Mouse (Mus musculus): ENCODE results near the gene Epha10. TPM values are rescaled to one million over a fixed set of nuclear protein-coding genes. Genes with fewer than 3 reads are reported as not detected.

The Epha10 gene
- total and polyA plus RNA-seq, 2 experiments = not detected

GRCm38 (mm10) chr4:124888702-124889101 lies 8.0 kb downstream of the Epha10 start:
- Histone ChIP-seq H3K9ac (ENCODE audit: low read depth, low read length) (no peak overlapping the region), H3K4me1 (ENCODE audit: control insufficient read depth, insufficient read depth, low read length) (no peaks in the 10 kb centered on the region), H3K36me3 (ENCODE audit: control insufficient read depth, insufficient read depth, low read length) (no peaks in the 10 kb centered on the region), H3K27me3 (ENCODE audit: control insufficient read depth, insufficient read depth, low read length) (peaks cover 5% of the 10 kb centered on the region), H3K4me3 (ENCODE audit: insufficient read depth, low read depth, low read length) (no peak overlapping the region), H3K79me2 (ENCODE audit: control insufficient read depth, insufficient read depth, low read length) (no peaks in the 10 kb centered on the region), H3K27ac (replicated peaks; ENCODE audit: insufficient read depth, low read depth, low read length) (no peak overlapping the region)
- WGBS = 72% methylated on average over 7 of the region's 7 CpGs
- no peak for DNase-seq (ENCODE audit: extremely low read depth, low read depth, low spot score)
- TF ChIP-seq POLR2A (IDR thresholded peaks at IDR 0.05; ENCODE audit: extremely low read depth, insufficient read depth, low read length) = no peak
- no peak for TF ChIP-seq CTCF (IDR thresholded peaks at IDR 0.05; ENCODE audit: low read depth, low read length)

- TF ChIP-seq POLR2A (IDR thresholded peaks at IDR 0.05; ENCODE audit: extremely low read depth, insufficient read depth, low read length) (no peak), CTCF (IDR thresholded peaks at IDR 0.05; ENCODE audit: low read depth, low read length) (no peak)
- Histone ChIP-seq H3K27ac (replicated peaks; ENCODE audit: insufficient read depth, low read depth, low read length) (no peak overlapping the region), H3K9ac (ENCODE audit: low read depth, low read length) (no peak overlapping the region), H3K27me3 (ENCODE audit: control insufficient read depth, insufficient read depth, low read length) (peaks cover 12% of the 10 kb centered on the region), H3K79me2 (ENCODE audit: control insufficient read depth, insufficient read depth, low read length) (no peaks in the 10 kb centered on the region), H3K36me3 (ENCODE audit: control insufficient read depth, insufficient read depth, low read length) (no peaks in the 10 kb centered on the region), H3K4me1 (ENCODE audit: control insufficient read depth, insufficient read depth, low read length) (no peaks in the 10 kb centered on the region), H3K4me3 (ENCODE audit: insufficient read depth, low read depth, low read length) (no peak overlapping the region)
- WGBS = 80% methylated on average over 2 of the region's 2 CpGs
- no peak for DNase-seq (ENCODE audit: extremely low read depth, low read depth, low spot score)
Measured at GRCm38 (mm10) chr4:124889935-124890334, 9.2 kb downstream of the Epha10 start.

DNA sequence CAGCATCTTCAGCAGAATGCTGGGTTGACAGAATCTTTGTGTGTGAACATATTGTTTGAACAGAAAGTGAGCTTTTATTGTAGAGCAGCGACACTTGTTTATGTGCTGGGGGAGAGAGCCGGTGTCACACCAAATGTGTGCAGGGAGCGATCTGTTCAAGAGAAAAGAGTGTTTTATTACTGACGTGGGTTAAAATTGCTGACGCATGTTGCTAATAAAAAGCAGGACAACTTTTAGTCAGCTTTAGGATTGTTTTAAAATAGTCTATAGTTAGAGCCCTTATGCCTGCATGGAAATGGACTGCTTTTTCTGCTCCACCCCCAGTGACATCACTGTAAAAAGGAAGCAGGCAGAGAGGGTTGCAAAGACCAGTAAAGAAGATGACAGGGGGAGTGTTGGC lies 10.1 kb downstream of the Epha10 start:
- no peak overlapping the region for H3K4me3 ChIP-seq (ENCODE audit: insufficient read depth, low read depth, low read length)
- H3K27me3 ChIP-seq (ENCODE audit: control insufficient read depth, insufficient read depth, low read length) = peaks cover 13% of the 10 kb centered on the region
- H3K9ac ChIP-seq (ENCODE audit: low read depth, low read length) = no peak overlapping the region
- H3K79me2 ChIP-seq (ENCODE audit: control insufficient read depth, insufficient read depth, low read length) = no peaks in the 10 kb centered on the region
- no peak overlapping the region for H3K27ac ChIP-seq (replicated peaks; ENCODE audit: insufficient read depth, low read depth, low read length)
- no peaks in the 10 kb centered on the region for H3K36me3 ChIP-seq (ENCODE audit: control insufficient read depth, insufficient read depth, low read length)
- TF ChIP-seq CTCF (IDR thresholded peaks at IDR 0.05; ENCODE audit: low read depth, low read length) (no peak), POLR2A (IDR thresholded peaks at IDR 0.05; ENCODE audit: extremely low read depth, insufficient read depth, low read length) (no peak)
- 75% methylated on average over 5 of the region's 5 CpGs for WGBS
- DNase-seq (ENCODE audit: extremely low read depth, low read depth, low spot score) = no peak
- H3K4me1 ChIP-seq (ENCODE audit: control insufficient read depth, insufficient read depth, low read length) = no peaks in the 10 kb centered on the region

GRCm38 (mm10) chr4:124893769-124894168 lies 13.1 kb downstream of the Epha10 start:
- TF ChIP-seq CTCF (IDR thresholded peaks at IDR 0.05; ENCODE audit: low read depth, low read length) (no peak), POLR2A (IDR thresholded peaks at IDR 0.05; ENCODE audit: extremely low read depth, insufficient read depth, low read length) (no peak)
- DNase-seq (ENCODE audit: extremely low read depth, low read depth, low spot score) = no peak
- Histone ChIP-seq H3K4me1 (ENCODE audit: control insufficient read depth, insufficient read depth, low read length) (no peaks in the 10 kb centered on the region), H3K27me3 (ENCODE audit: control insufficient read depth, insufficient read depth, low read length) (peaks cover 10% of the 10 kb centered on the region), H3K27ac (replicated peaks; ENCODE audit: insufficient read depth, low read depth, low read length) (no peak overlapping the region), H3K9ac (ENCODE audit: low read depth, low read length) (no peak overlapping the region), H3K79me2 (ENCODE audit: control insufficient read depth, insufficient read depth, low read length) (no peaks in the 10 kb centered on the region), H3K36me3 (ENCODE audit: control insufficient read depth, insufficient read depth, low read length) (no peaks in the 10 kb centered on the region), H3K4me3 (ENCODE audit: insufficient read depth, low read depth, low read length) (no peak overlapping the region)
- 48% methylated on average over 6 of the region's 6 CpGs for WGBS

DNA sequence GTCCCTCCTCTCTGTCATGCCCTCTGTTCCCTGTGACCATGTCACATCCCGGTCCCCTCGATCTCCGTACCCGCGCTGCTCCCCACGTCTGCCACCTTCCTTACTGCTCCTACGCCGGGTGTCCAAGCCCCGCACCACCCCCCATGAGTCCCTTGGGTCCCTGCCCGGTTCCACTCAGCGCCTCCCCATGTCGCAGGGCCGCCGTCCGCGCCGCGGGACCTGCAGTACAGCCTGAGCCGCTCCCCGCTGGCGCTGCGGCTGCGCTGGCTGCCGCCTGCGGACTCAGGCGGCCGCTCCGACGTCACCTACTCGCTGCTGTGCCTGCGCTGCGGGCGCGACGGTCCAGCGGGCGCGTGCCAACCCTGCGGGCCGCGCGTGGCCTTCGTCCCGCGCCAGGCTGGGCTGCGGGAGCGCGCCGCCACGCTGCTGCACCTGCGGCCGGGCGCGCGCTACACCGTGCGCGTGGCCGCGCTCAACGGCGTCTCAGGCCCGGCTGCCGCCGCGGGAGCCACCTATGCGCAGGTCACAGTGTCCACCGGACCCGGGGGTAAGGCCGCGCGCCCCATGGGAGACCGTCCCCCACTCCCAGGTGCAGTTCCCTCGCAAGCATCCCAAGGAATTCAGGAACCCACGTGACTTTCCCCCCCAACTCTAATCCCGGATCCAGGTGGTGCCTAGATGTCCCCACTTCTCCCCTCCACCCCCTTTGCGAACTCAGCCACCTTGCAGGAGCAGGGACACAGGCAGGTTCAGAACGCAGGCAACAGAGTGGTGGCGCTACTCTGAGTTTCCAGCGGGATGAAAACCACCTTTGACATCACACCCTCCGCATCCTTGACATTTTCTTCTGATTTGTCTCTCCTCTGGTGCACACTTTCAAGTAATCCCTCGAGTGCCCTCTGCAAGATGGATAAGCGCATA lies 14.1 kb downstream of the Epha10 start:
- Histone ChIP-seq H3K4me3 (ENCODE audit: insufficient read depth, low read depth, low read length) (no peak overlapping the region), H3K27me3 (ENCODE audit: control insufficient read depth, insufficient read depth, low read length) (peaks cover 10% of the 10 kb centered on the region), H3K79me2 (ENCODE audit: control insufficient read depth, insufficient read depth, low read length) (no peaks in the 10 kb centered on the region), H3K9ac (ENCODE audit: low read depth, low read length) (no peak overlapping the region), H3K4me1 (ENCODE audit: control insufficient read depth, insufficient read depth, low read length) (no peaks in the 10 kb centered on the region), H3K36me3 (ENCODE audit: control insufficient read depth, insufficient read depth, low read length) (no peaks in the 10 kb centered on the region), H3K27ac (replicated peaks; ENCODE audit: insufficient read depth, low read depth, low read length) (no peak overlapping the region)
- DNase-seq (ENCODE audit: extremely low read depth, low read depth, low spot score) = no peak
- TF ChIP-seq CTCF (IDR thresholded peaks at IDR 0.05; ENCODE audit: low read depth, low read length) (no peak), POLR2A (IDR thresholded peaks at IDR 0.05; ENCODE audit: extremely low read depth, insufficient read depth, low read length) (no peak)
- WGBS = 3% methylated on average over 83 of the region's 83 CpGs

DNA sequence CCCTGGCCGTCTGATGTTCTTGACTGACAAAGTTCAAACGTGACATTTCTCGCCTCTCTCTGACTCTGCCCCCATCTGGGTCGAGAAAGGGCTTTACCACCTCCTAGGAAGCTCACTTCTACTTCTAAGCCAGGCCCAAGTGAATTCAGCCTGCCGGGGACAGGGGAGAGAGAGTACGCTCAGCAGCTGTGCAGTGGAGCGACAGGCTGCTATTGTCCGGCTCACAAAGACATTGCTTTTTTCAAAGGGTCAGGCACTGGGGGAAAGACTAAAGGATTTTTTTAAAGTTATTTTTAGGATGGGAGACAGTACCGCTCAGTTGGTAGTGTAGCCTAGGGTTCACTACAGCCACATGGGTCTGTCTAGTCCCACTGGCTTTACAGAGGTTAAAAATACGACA lies 17.7 kb downstream of the Epha10 start:
- Histone ChIP-seq H3K27ac (replicated peaks; ENCODE audit: insufficient read depth, low read depth, low read length) (no peak overlapping the region), H3K4me3 (ENCODE audit: insufficient read depth, low read depth, low read length) (no peak overlapping the region), H3K9ac (ENCODE audit: low read depth, low read length) (no peak overlapping the region), H3K4me1 (ENCODE audit: control insufficient read depth, insufficient read depth, low read length) (no peaks in the 10 kb centered on the region), H3K79me2 (ENCODE audit: control insufficient read depth, insufficient read depth, low read length) (no peaks in the 10 kb centered on the region), H3K36me3 (ENCODE audit: control insufficient read depth, insufficient read depth, low read length) (no peaks in the 10 kb centered on the region), H3K27me3 (ENCODE audit: control insufficient read depth, insufficient read depth, low read length) (peaks cover 10% of the 10 kb centered on the region)
- WGBS = 75% methylated on average over 10 of the region's 10 CpGs
- TF ChIP-seq POLR2A (IDR thresholded peaks at IDR 0.05; ENCODE audit: extremely low read depth, insufficient read depth, low read length) (no peak), CTCF (IDR thresholded peaks at IDR 0.05; ENCODE audit: low read depth, low read length) (no peak)
- DNase-seq (ENCODE audit: extremely low read depth, low read depth, low spot score) = no peak
